Mouse (Mus musculus) forebrain, embryonic 15.5 days (tissue): Measurements from ENCODE around the gene Tlr5. TPM values are rescaled to one million over a fixed set of nuclear protein-coding genes. Genes with fewer than 3 reads are reported as not detected.

Experiments used
- polyA plus RNA-seq: library from polyadenylated mRNA; unstranded; fragments of >200 nt; fragmentation: Nextera tagmentation; extraction: Ambion mirVana; gene quantifications from 2 replicates; pipeline ENCODE4 v1.2.1, GENCODE M21; 2015

The Tlr5 gene
- polyA plus RNA-seq, 1 experiment from 2014 or later, result 0.14 TPM

Other genes with a start within 250 kb of the Tlr5 start
- not detected in 2 replicates for gene Ccdc185, start 205.6 kb upstream of the Tlr5 start, polyA plus RNA-seq
- 33.6 and 36.7 TPM in 2 replicates for gene Susd4, start 190.9 kb upstream of the Tlr5 start, polyA plus RNA-seq